Mouse (Mus musculus) CH12.LX (cell line): ENCODE measurements at regions not wholly inside any gene's neighbourhood (a gene's known extent, or its start where the extent isn't known, plus 50 kb on each side); places are given as distances from the start of the nearest gene placed in this dataset.

Experiments used
- DNase-seq: peaks from one replicate; pipeline ENCODE4 v3.0.0-alpha.2; 2013; ENCODE audit errors: extremely low read depth
- H3K27ac ChIP-seq: 2 replicates; pipeline ENCODE4 v1.5.1; 2012; ENCODE audit warnings: low read depth, mild to moderate bottlenecking, control low read depth, moderate library complexity; ENCODE audit not compliant: insufficient read depth
- H3K27me3 ChIP-seq: replicated peaks from 2 replicates; pipeline ENCODE3; 2012; ENCODE audit warnings: inconsistent platforms
- H3K36me3 ChIP-seq, 2 experiments: replicated peaks in 1 of 2; 2 replicates each; pipeline versions ENCODE3 to v1.6.1; 2012; ENCODE audit warnings: inconsistent platforms in 1 of 2, low read length in 1 of 2, mild to moderate bottlenecking in 1 of 2, mixed read lengths in 1 of 2, moderate library complexity in 1 of 2; ENCODE audit not compliant: control insufficient read depth in 1 of 2, insufficient read depth in 1 of 2
- H3K4me1 ChIP-seq, 2 experiments: 2 replicates each; pipeline ENCODE4 v1.6.1; 2012; ENCODE audit warnings: inconsistent platforms in 1 of 2, moderate library complexity in 1 of 2; ENCODE audit not compliant: insufficient read depth in 2 of 2, control insufficient read depth in 1 of 2
- H3K4me2 ChIP-seq: 2 replicates; pipeline ENCODE4 v1.6.1; 2012; ENCODE audit warnings: low read depth, mild to moderate bottlenecking, control low read depth; ENCODE audit not compliant: poor library complexity, insufficient read depth, severe bottlenecking
- H3K4me3 ChIP-seq, 3 experiments: fragments of 150-350 bp in 1 of 3; sonication (generic) in 1 of 3; replicated peaks in 1 of 3; 2 replicates each; pipeline versions ENCODE3 to v1.5.1; 2011 to 2012; ENCODE audit warnings: low read depth in 2 of 3, low read length in 2 of 3, mild to moderate bottlenecking in 2 of 3, moderate library complexity in 2 of 3, control low read depth in 1 of 3, improper control_type of control experiment in 1 of 3, inconsistent platforms in 1 of 3, mixed read lengths in 1 of 3; ENCODE audit not compliant: poor library complexity in 1 of 3
- H3K79me2 ChIP-seq: replicated peaks from 2 replicates; pipeline ENCODE4 v1.6.1; 2012; ENCODE audit warnings: mild to moderate bottlenecking, moderate library complexity; ENCODE audit not compliant: control insufficient read depth, poor library complexity, insufficient read depth, severe bottlenecking; ENCODE audit errors: extremely low read depth
- H3K9ac ChIP-seq: 2 replicates; pipeline ENCODE4 v1.6.1; 2012; ENCODE audit warnings: low read depth, mild to moderate bottlenecking, control low read depth, moderate library complexity; ENCODE audit not compliant: insufficient read depth
- H3K9me3 ChIP-seq: replicated peaks from 2 replicates; pipeline ENCODE3; 2012; ENCODE audit warnings: low read length, inconsistent platforms, mixed read lengths
- BHLHE40 ChIP-seq: IDR thresholded peaks from 2 replicates; pipeline ENCODE4 v1.6.1; 2011; ENCODE audit warnings: mild to moderate bottlenecking, low read depth, low read length, improper control_type of control experiment
- CTCF ChIP-seq, 2 experiments: IDR thresholded peaks in 1 of 2; conservative IDR thresholded peaks in 1 of 2; 2 replicates each; pipeline ENCODE4 v1.5.1; 2011 to 2012; ENCODE audit warnings: low read depth in 2 of 2, low read length in 2 of 2, improper control_type of control experiment in 1 of 2, inconsistent platforms in 1 of 2, mild to moderate bottlenecking in 1 of 2, moderate library complexity in 1 of 2
- E2F4 ChIP-seq: IDR thresholded peaks from 2 replicates; pipeline ENCODE4 v1.6.1; 2011; ENCODE audit warnings: low read depth, low read length, improper control_type of control experiment; ENCODE audit not compliant: insufficient replicate concordance
- ELF1 ChIP-seq: IDR thresholded peaks from 2 replicates; pipeline ENCODE4 v1.6.1; 2014; ENCODE audit warnings: low read depth, mild to moderate bottlenecking, inconsistent platforms, low read length, improper control_type of control experiment
- EP300 ChIP-seq: IDR thresholded peaks from 2 replicates; pipeline ENCODE4 v1.6.1; 2011; ENCODE audit warnings: low read length, improper control_type of control experiment
- GABPA ChIP-seq: IDR thresholded peaks from 2 replicates; pipeline ENCODE4 v1.6.1; 2012; ENCODE audit warnings: low read depth, low read length, improper control_type of control experiment, inconsistent platforms; ENCODE audit not compliant: insufficient replicate concordance
- HCFC1 ChIP-seq: IDR thresholded peaks from 2 replicates; pipeline ENCODE4 v1.6.1; 2012; ENCODE audit warnings: low read depth, mild to moderate bottlenecking, inconsistent platforms, low read length, improper control_type of control experiment
- IRF4 ChIP-seq: IDR thresholded peaks from 2 replicates; pipeline ENCODE4 v1.6.1; 2014; ENCODE audit warnings: low read depth, mild to moderate bottlenecking, inconsistent platforms, low read length, improper control_type of control experiment
- JUN ChIP-seq: IDR thresholded peaks from 2 replicates; pipeline ENCODE4 v1.6.1; 2011; ENCODE audit warnings: low read depth, mild to moderate bottlenecking, low read length, improper control_type of control experiment, moderate library complexity; ENCODE audit not compliant: insufficient read depth
- KAT2A ChIP-seq: IDR thresholded peaks from 2 replicates; pipeline ENCODE4 v1.6.1; 2012; ENCODE audit warnings: low read length, improper control_type of control experiment, inconsistent platforms; ENCODE audit not compliant: insufficient replicate concordance
- MAFK ChIP-seq: IDR thresholded peaks from 2 replicates; pipeline ENCODE4 v1.6.1; 2011; ENCODE audit warnings: low read length, improper control_type of control experiment; ENCODE audit not compliant: insufficient replicate concordance
- MAZ ChIP-seq: IDR thresholded peaks from 2 replicates; pipeline ENCODE4 v1.6.1; 2012; ENCODE audit warnings: low read depth, mild to moderate bottlenecking, inconsistent platforms, low read length, improper control_type of control experiment, moderate library complexity
- MEF2A ChIP-seq: IDR thresholded peaks from 2 replicates; pipeline ENCODE4 v1.6.1; 2014; ENCODE audit warnings: low read depth, mild to moderate bottlenecking, inconsistent platforms, low read length, improper control_type of control experiment, borderline replicate concordance
- POLR2A ChIP-seq: IDR thresholded peaks from 2 replicates; pipeline ENCODE4 v1.6.1; 2011; ENCODE audit warnings: low read depth, mild to moderate bottlenecking, improper control_type of control experiment, low read length
- POLR2AphosphoS2 ChIP-seq: IDR thresholded peaks from 2 replicates; pipeline ENCODE4 v1.6.1; 2011; ENCODE audit warnings: low read depth, low read length, improper control_type of control experiment
- RCOR1 ChIP-seq: conservative IDR thresholded peaks from 2 replicates; pipeline ENCODE4 v1.6.1; 2012; ENCODE audit warnings: low read depth, mild to moderate bottlenecking, inconsistent platforms, low read length, improper control_type of control experiment
- SIN3A ChIP-seq: IDR thresholded peaks from 2 replicates; pipeline ENCODE4 v1.6.1; 2012; ENCODE audit warnings: low read length, improper control_type of control experiment, inconsistent platforms
- SMC3 ChIP-seq: IDR thresholded peaks from 2 replicates; pipeline ENCODE4 v1.6.1; 2011; ENCODE audit warnings: low read depth, low read length, improper control_type of control experiment
- TBP ChIP-seq: conservative IDR thresholded peaks from 2 replicates; pipeline ENCODE4 v1.6.1; 2011; ENCODE audit warnings: low read depth, low read length, improper control_type of control experiment
- USF2 ChIP-seq: conservative IDR thresholded peaks from 2 replicates; pipeline ENCODE4 v1.6.1; 2011; ENCODE audit warnings: low read depth, low read length, improper control_type of control experiment
- ZKSCAN1 ChIP-seq: IDR thresholded peaks from 2 replicates; pipeline ENCODE4 v1.6.1; 2012; ENCODE audit warnings: low read depth, inconsistent platforms, low read length, improper control_type of control experiment, borderline replicate concordance
- dilution Hi-C: fragments of 300-500 bp; cut with MboI; formaldehyde crosslinking; loops from 2 replicates; pipeline ENCODE4 v1.14.3; 2020; ENCODE audit warnings: low sequenced_read_pairs; ENCODE audit not compliant: extremely low pct_unique_long_range_greater_than_20kb, extremely low pct_ligation_motif_present
- in situ Hi-C: fragments of 300-500 bp; cut with MboI; formaldehyde crosslinking; loops from 3 replicates; pipeline ENCODE4 v1.14.3; 2019; ENCODE audit warnings: low sequenced_read_pairs, low pct_ligation_motif_present, low pct_unique_long_range_greater_than_20kb, mixed read lengths

DNA sequence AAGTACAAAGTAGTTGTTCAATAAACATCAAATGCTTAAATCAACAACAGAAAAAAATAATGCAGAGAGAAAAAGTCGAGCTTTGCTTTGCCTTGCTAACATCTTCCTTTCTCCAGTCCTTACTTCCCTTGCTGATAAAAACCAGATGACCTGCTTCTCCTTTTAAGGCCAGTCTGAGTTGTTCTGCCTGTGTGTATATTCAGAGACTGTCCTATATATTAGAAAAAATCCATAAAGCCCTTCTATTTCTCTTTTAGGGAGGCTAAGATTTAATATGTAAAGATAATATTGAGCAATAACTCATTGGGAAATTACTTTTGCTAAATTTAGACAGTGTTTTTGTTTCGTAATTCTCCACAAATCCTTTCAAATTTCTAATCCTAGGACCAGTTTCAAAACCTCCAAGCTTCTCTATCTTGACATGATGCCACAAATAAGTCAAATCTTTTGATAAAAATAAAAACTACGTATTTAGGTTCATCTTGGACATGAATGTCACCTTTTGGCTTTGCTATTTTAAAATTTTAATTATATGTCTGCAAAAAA, 361.0 kb upstream of the Kif18a start:
- Histone ChIP-seq H3K4me3 (no peak overlapping the region), H3K4me1 (no peaks in the 10 kb centered on the region), H3K4me2 (no peak overlapping the region), H3K27ac (no peak overlapping the region), H3K9me3 (no peaks in the 10 kb centered on the region), H3K9ac (no peak overlapping the region), H3K36me3 (no peaks in the 10 kb centered on the region), H3K79me2 (no peaks in the 10 kb centered on the region), H3K27me3 (no peaks in the 10 kb centered on the region)
- no peak for DNase-seq
- in situ Hi-C loops (no loop called here), dilution Hi-C loops (no loop called here)
- TF ChIP-seq JUN (no peak), ELF1 (no peak), TBP (no peak), HCFC1 (no peak), MAZ (no peak), MEF2A (no peak)
- TF ChIP-seq, all 38 proteins: peak for 0

DNA sequence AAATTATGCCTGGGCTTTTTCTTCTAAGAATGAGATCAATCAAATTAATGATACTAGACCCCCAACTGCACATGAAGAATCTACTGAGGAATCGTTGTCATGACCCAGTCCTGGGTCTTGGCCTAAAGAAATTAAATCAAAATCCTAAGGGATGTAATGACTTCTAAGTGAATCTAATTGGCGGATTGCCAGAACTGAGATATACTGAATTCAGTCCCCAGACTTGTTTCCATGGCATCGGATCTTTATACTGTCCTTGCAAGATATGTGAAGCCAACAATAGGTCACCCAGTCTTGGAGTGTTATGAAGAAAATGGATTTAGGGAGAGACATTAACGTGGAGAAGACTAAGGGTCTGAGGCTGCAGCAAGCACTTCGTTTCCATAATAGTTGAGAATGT, 360.4 kb upstream of the Kif18a start:
- dilution Hi-C loops (no loop called here), in situ Hi-C loops (no loop called here)
- no peak overlapping the region for H3K4me2 ChIP-seq
- no peaks in the 10 kb centered on the region for H3K4me1 ChIP-seq
- DNase-seq: no peak
- no peak overlapping the region for H3K9ac ChIP-seq
- no peak overlapping the region for H3K27ac ChIP-seq
- no peak for TF ChIP-seq POLR2AphosphoS2
- TF ChIP-seq MAFK: no peak
- TF ChIP-seq GABPA: no peak
- TF ChIP-seq POLR2A: no peak
- TF ChIP-seq JUN: no peak
- TF ChIP-seq KAT2A: no peak
- no peak for TF ChIP-seq IRF4
- no peak for TF ChIP-seq ZKSCAN1
- TF ChIP-seq SIN3A: no peak
- TF ChIP-seq BHLHE40: no peak
- no peak for TF ChIP-seq CTCF (conservative IDR thresholded peaks at IDR 0.05 in 1 of 2, IDR thresholded peaks at IDR 0.05 in 1 of 2; ENCODE audit: low read depth in 2 of 2, low read length in 2 of 2)
- no peak for TF ChIP-seq RCOR1
- no peak for TF ChIP-seq E2F4
- TF ChIP-seq SMC3: no peak
- TF ChIP-seq USF2: no peak
- TF ChIP-seq EP300: no peak
- H3K4me3 ChIP-seq: no peak overlapping the region
- no peaks in the 10 kb centered on the region for H3K27me3 ChIP-seq
- no peaks in the 10 kb centered on the region for H3K9me3 ChIP-seq
- no peaks in the 10 kb centered on the region for H3K36me3 ChIP-seq
- no peaks in the 10 kb centered on the region for H3K79me2 ChIP-seq
